Mouse (Mus musculus) cerebellum, adult 11 months (tissue): Measurements from ENCODE around the gene Tmem246.
"Not testable (repeated sequence)": the region's sequence is repeated elsewhere in the genome, so short reads cannot be mapped to it uniquely, and the experiment has no call there.

Source experiments
- DNase-seq: peaks from one replicate; pipeline ENCODE4 v3.0.0; 2022

Gene Tmem246

DNA sequence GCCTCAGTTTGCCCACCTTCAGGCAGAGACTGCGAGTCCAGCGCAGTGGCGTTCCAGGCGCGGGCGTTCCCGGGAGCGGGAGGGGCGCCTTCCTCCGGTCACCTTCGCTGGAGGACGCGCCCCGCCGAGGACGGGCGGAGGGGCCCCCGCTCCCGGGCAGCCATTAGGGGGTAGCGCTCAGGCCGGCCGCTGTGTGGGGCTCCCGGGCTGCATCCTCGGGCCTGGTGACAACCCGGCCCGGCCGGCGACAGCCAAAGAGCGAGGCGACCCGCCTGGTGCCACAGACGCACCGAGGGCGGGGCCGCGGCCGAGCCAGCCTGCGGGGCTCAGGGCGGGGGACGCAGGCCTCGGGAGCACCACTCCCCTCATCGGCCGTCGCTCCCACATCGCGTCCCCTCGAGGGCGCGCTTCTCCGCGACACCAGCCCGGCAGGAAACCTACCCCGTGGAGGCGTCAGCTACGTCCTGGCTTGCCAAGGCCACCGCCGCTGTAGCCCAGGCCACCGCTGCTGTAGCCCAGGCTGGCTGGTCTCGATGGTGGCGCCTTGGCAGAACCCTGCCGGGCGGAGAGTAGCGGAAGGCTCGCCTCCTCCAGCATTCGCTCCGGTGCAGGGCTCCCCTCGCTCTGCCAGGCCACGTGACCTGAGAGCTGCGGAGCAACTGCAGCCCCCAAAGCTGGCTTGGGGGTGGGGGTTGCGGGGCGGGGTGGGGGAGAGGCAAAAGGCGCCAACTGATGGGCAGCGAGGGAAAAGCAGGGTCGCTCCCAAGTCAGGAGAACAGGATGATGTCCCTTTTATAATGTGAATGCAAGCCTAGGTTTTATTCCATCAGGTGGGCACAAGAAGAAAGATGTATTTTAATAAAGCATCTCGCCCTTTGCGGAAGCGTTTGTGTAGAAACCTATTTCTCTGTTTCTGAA, at the start of gene Tmem246:
Tmem246 (minus strand) TSS at position 694 of the 918 bp plus-strand sequence.
- DNase-seq = peak; percentile 78

DNA sequence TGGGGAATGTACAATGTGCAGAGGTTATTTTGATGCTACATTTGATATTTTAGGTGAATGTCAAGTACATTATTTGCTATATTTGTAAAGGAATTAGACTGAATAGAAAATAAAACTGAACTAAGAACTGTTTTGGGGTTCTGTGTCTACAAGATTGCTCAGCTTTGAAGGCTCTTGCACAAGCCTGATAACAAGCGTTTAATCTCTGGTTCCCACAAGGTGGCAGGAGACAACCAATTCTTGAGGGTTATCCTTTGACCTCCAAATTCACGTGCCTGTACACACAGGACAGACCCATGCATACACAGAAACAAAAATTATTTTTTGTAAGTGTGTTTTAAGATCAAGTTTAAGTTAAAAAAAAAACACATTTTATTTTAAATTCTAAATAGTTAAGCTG, 42.2 kb upstream of the Tmem246 start:
- DNase-seq = no peak

DNA sequence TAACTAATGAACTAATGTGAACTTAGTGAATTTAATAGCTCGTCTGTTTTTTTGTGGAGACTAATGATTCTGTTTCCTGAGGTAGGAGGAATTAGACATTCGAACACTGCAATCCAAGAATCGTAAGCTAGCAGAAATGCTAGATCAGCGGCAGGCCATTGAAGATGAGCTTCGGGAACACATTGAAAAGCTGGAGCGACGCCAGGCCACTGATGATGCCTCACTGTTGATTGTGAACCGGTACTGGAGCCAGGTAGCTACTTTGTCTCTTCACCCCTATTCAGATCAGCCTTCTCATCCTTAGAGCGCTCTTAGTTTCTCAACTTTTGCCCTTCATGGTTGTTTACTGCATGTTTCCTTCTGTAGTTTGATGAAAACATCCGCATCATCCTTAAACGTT, 40.1 kb upstream of the Tmem246 start:
- no peak for DNase-seq

DNA sequence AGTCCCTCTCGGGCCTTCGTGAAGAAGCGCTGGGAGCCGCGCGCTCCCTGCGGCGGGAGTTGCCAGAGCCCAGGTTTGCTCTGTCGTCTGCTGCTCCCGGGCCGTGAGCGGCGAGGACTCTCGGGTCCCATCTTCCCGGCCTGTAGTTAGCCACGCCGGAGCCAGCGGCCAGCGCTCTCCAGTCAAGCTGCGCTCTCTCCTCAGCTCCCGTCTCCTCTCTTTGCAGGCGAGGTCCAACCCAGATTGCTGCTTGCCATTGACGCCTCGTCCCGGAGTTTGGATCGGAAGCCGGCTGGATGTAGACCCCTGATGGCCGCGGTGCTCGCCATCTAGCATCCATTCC, 34.4 kb upstream of the Tmem246 start:
- no peak for DNase-seq

DNA sequence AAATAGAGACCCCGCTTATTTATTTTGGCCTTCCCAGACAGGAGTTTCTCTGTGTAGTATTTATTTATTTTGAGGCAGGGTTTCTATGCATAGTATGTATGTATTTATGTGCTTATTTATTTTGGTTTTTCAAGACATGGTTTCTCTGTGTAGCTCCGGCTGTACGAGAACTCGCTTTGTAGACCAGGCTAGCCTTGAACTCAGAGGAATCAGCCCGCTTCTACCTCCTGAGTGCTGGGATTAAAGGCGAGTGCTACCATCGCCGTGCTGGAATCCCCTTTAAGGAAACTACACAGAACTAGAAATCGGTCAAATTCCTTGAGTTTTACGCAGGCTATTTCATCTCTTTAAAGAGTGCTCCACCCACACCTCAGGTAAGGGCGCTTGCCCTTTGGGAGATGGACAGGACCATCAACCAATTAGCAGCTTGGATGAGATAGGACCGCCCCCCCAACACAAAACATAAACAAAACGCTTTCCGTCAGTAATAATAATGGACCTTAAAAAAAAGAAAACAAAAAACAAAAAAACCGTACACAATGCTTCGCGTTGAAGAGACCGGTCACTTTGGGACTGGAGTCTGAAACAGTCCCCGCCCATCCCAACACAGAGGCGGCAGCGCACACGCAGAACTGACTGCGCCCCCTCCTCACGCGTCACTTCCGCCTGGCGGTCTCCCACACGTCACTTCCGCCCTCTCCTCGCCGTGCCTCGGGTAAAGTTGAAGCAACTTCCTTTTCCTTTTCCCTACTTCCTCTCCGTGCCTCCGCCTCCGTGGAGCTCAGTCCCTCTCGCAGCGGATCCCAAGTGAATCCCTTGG, 33.9 kb upstream of the Tmem246 start, which contains the start of gene Rnf20:
Rnf20 (plus strand) TSS at position 688 of the 820 bp plus-strand sequence.
- peak; percentile 95 for DNase-seq

- DNase-seq = no peak
Measured at GRCm38 (mm10) chr4:49628941-49629340, 31.3 kb upstream of the Tmem246 start.

DNA sequence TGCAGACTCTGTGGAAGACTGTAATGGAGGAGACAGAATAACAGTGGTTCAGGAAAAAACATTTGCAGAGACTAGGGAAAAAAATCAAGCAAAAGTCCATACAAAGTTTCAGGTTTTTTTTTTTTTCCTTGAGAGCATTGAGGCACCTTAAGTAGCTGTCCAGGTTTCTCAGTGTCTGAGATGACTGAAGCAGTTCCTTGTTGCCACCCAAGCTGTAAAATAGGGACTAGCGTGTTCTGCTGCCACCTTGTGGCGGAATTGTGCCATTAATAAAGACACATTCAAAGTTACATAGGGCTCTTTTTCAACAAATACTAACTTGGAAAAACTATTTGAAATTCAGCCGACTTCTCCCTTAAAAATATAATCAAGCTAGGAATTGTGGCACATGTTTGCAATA, 29.3 kb upstream of the Tmem246 start:
- peak; percentile 62 for DNase-seq

DNA sequence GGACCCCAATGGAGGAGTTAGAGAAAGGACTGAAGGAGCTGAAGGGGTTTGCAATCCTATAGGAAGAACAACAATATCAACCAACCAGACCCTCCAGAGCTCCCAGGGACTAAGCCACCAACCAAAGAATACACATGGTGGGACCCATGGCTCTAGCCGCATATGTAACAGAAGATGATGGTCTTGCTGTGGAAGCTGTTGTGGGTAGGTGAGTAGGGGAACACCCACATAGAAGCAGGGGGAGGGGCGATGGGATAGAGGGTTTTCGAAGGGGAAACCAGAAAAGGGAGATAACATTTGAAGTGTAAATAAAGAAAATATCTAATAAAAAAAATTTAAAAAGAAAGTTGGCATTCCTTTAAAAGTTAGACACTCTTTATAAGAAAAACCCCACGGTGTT, 27.3 kb upstream of the Tmem246 start:
- not testable (repeated sequence) for DNase-seq

- no peak for DNase-seq
Measured at GRCm38 (mm10) chr4:49623916-49624315, 26.2 kb upstream of the Tmem246 start.

DNA sequence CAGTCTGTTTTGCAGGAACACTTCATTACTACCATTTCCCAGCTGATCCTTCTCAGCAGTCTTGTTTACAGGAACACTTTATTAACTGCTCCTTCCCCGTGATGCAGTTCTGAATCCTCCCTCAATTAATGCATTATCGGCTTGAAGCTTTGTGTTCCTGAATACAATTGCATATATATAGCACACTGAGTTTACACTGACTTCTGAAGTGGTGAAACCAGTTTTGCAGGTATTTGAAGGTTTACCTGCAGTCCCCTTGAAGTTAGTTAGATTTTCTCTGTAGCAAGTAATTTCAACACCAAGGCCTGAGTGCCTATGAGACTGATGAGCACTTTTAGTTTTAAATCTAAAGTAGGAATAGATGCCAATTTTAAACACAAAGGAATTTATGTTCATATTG, 24.6 kb upstream of the Tmem246 start:
- DNase-seq = no peak

DNA sequence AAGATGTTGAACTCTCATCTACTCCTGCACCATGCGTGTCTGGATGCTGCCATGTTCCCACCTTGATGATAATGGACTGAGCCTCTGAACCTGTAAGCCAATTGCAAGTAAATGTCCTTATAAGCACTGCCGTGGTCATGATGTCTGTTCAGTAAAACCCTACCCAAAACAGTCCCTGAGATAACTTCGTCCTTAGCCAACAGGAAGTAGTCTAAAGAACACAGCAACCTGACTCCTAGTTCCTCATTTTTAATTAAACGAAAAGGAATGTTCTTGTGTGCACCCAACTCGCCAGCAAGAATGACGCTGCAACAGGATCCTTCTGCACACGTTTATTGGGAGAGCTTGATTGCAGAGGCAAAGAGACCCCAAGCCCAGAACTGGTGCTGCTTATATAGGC, 22.2 kb upstream of the Tmem246 start:
- not testable (repeated sequence) for DNase-seq

DNA sequence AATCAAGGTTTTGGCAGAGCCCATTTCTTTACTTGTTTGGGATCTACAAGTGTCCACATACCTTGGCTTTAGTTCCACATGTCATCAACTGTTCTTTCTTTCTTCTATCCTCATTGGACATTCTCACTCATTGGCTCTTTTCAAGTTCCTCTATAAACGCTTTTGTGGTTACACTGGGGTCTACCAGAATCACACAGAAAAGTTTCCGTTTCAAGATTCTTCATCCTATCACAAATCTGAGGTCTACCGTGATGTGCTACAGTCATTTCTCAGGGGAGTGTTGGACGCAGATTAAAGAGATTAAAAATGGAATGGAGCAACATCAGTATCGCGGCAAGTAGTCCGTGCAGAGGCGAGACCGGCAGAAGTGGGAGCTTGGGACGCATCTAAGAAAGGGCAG, 19.2 kb upstream of the Tmem246 start:
- no peak for DNase-seq

GRCm38 (mm10) chr4:49605459-49605858, 7.8 kb upstream of the Tmem246 start:
- DNase-seq = no peak

GRCm38 (mm10) chr4:49604616-49605015, 6.9 kb upstream of the Tmem246 start:
- no peak for DNase-seq

DNA sequence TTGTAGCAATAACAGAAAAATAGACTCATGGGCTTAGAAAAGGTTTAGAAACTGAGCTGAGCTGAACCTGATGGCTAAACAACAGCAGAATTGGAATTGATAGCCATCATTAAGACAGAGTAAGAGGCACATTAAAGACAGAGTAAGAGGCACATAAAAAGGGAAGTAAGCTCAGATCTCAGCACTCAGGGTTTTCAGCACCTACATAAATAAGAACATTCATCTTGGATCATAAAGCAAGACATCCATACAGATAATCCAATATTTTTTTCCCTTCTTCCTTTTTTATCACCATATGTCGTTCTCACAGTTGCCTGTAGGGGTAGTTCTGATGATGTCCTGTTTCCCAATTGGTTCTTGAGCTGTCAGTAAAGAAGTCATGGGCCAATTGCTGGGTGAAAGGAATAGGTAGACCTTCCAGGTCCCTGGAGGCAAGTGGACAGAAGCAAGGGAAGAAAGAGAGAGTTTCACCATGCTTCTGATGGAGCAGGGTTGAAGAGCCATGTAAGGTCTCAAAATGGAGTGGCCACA, 6.4 kb upstream of the Tmem246 start:
- no peak for DNase-seq

GRCm38 (mm10) chr4:49603161-49603560, 5.5 kb upstream of the Tmem246 start:
- DNase-seq = no peak

DNA sequence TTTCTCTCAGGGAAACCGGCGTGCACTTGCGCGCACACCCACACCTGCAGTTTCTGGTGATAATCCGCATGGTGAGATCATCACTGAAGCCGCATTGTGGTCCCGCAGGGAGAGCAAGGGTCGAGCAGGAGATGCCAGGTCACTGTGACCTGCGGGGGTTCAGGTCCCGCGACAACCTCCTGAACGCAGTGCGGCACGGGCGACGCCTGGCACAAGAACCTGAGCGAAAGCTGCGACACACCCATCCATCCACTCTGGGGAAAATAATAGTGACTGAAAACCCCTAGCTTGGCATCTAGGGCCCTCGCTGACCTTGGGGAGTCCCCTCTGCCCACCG, 862 bp downstream of the Tmem246 start:
- DNase-seq = no peak

GRCm38 (mm10) chr4:49590152-49590551, 7.5 kb downstream of the Tmem246 start:
- DNase-seq = no peak

GRCm38 (mm10) chr4:49586811-49587210, 10.9 kb downstream of the Tmem246 start:
- no peak for DNase-seq

- DNase-seq = no peak
Measured at GRCm38 (mm10) chr4:49585524-49586101, 12.1 kb downstream of the Tmem246 start.

- DNase-seq = no peak
Measured at GRCm38 (mm10) chr4:49583965-49584831, 13.5 kb downstream of the Tmem246 start.

DNA sequence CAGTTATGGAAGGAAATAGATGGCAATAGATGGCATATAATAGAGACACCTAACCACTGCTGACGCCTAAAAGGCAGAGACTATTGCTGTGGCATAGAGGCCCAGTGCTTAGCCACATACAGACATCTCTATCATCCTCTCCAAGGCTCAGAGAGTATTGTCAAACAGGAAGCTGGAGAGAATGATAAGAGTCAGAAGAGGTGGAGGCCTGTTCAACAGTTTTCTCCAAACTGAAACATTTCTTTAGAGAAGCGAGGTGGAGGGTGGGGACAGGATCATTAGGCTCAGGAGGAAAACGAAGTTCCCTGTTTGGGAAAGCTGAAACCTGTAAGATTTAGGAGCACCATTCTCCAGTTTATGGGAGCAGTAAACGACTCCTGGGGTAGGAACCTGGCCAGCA, 16.4 kb downstream of the Tmem246 start:
- no peak for DNase-seq
